Mouse (Mus musculus): Measurements from ENCODE around the gene Fmnl2.

The Fmnl2 gene

GRCm38 (mm10) chr2:52857611-52858528 lies at the start of gene Fmnl2:
Gene Fmnl2 (plus strand): TSS chr2:52857860.
- in situ Hi-C loops (cut with MboI, MseI), result no loop called here

- in situ Hi-C loops (cut with MboI, MseI), result loop anchor here (10.0 kb wide), 1 partner anchor 995 kb away; no protein-coding TSS in a partner anchor
These were observed 47.7 kb upstream of the Fmnl2 start for GRCm38 (mm10) chr2:52809988-52810387.

- in situ Hi-C loops (cut with MboI, MseI), result no loop called here
These were observed 46.0 kb upstream of the Fmnl2 start for GRCm38 (mm10) chr2:52811691-52812090.

- in situ Hi-C loops (cut with MboI, MseI), result no loop called here
These were observed 40.3 kb upstream of the Fmnl2 start for GRCm38 (mm10) chr2:52817341-52817740.

- in situ Hi-C loops (cut with MboI, MseI), result no loop called here
These were observed 38.7 kb upstream of the Fmnl2 start for GRCm38 (mm10) chr2:52818944-52819343.

- in situ Hi-C loops (cut with MboI, MseI), result no loop called here
These were observed 35.4 kb upstream of the Fmnl2 start for GRCm38 (mm10) chr2:52822214-52822613.

GRCm38 (mm10) chr2:52828077-52828476 lies 29.6 kb upstream of the Fmnl2 start:
- in situ Hi-C loops (cut with MboI, MseI), result no loop called here

- in situ Hi-C loops (cut with MboI, MseI), result no loop called here
These were observed 27.1 kb upstream of the Fmnl2 start for GRCm38 (mm10) chr2:52830513-52830912.

- in situ Hi-C loops (cut with MboI, MseI), result no loop called here
These were observed 26.1 kb upstream of the Fmnl2 start for GRCm38 (mm10) chr2:52831585-52831984.

- in situ Hi-C loops (cut with MboI, MseI), result no loop called here
These were observed 21.9 kb upstream of the Fmnl2 start for GRCm38 (mm10) chr2:52835726-52836125.

GRCm38 (mm10) chr2:52839074-52839473 lies 18.6 kb upstream of the Fmnl2 start:
- in situ Hi-C loops (cut with MboI, MseI), result no loop called here

GRCm38 (mm10) chr2:52839868-52840267 lies 17.8 kb upstream of the Fmnl2 start:
- in situ Hi-C loops (cut with MboI, MseI), result no loop called here

- in situ Hi-C loops (cut with MboI, MseI), result no loop called here
These were observed 13.8 kb upstream of the Fmnl2 start for GRCm38 (mm10) chr2:52843861-52844260.

- in situ Hi-C loops (cut with MboI, MseI), result no loop called here
These were observed 12.5 kb upstream of the Fmnl2 start for GRCm38 (mm10) chr2:52844936-52845752.

- in situ Hi-C loops (cut with MboI, MseI), result no loop called here
These were observed 11.2 kb upstream of the Fmnl2 start for GRCm38 (mm10) chr2:52846506-52846905.

- in situ Hi-C loops (cut with MboI, MseI), result no loop called here
These were observed 8.6 kb upstream of the Fmnl2 start for GRCm38 (mm10) chr2:52849092-52849491.

- in situ Hi-C loops (cut with MboI, MseI), result no loop called here
These were observed 1.1 kb downstream of the Fmnl2 start for GRCm38 (mm10) chr2:52858529-52859465.

- in situ Hi-C loops (cut with MboI, MseI), result no loop called here
These were observed 1.8 kb downstream of the Fmnl2 start for GRCm38 (mm10) chr2:52859466-52859840.

GRCm38 (mm10) chr2:52860111-52860775 lies 2.6 kb downstream of the Fmnl2 start:
- in situ Hi-C loops (cut with MboI, MseI), result no loop called here

GRCm38 (mm10) chr2:52862046-52862759 lies 4.5 kb downstream of the Fmnl2 start:
- in situ Hi-C loops (cut with MboI, MseI), result no loop called here

All from T-helper 1 cell (primary cell).